Mouse (Mus musculus): ENCODE results near the gene Prrt3. TPM values are rescaled to one million over a fixed set of nuclear protein-coding genes. Genes with fewer than 3 reads are reported as not detected.

Gene Prrt3
- total and polyA plus RNA-seq, 2 experiments from 2014 or later = 18.4 to 39.3 TPM

GRCm38 (mm10) chr6:113530932-113531839 lies 29.5 kb upstream of the Prrt3 start, which contains the start of the genes Emc3 and Fancd2:
Gene Emc3 (minus strand): TSS chr6:113531652.
Gene Fancd2 (plus strand): TSS chr6:113531682.
- peak within 1 kb of the TSS; percentile 92 for H3K4me3 ChIP-seq (ENCODE audit: low read depth, low read length)
- peak; percentile 84 for ATAC-seq (ENCODE audit: low FRiP score)
- H3K36me3 ChIP-seq (ENCODE audit: insufficient read depth, low read length) = no peaks in the 10 kb centered on the region
- peak within 1 kb of the TSS; percentile 82 for H3K9ac ChIP-seq (replicated peaks; ENCODE audit: low read length, poor library complexity, severe bottlenecking)
- no peak for TF ChIP-seq CTCF (IDR thresholded peaks at IDR 0.05)
- H3K4me2 ChIP-seq (ENCODE audit: low read depth, low read length, poor library complexity, severe bottlenecking) = peak within 1 kb of the TSS; percentile 79
- peak; percentile 92 for DNase-seq (ENCODE audit: low spot score)
- peak within 1 kb of the TSS; percentile 77 for H3K27ac ChIP-seq (ENCODE audit: low read depth, low read length)
- 1% methylated on average over 47 of the region's 47 CpGs for WGBS
- H3K27me3 ChIP-seq (ENCODE audit: insufficient read depth, low read length) = no peaks in the 10 kb centered on the region
- H3K4me1 ChIP-seq (ENCODE audit: insufficient read depth, low read length) = peaks cover 7% of the 10 kb centered on the region; the same call in 1 of the 2 replicates
- H3K9me3 ChIP-seq (ENCODE audit: low read length) = no peaks in the 10 kb centered on the region

GRCm38 (mm10) chr6:113523420-113523819 lies 21.7 kb upstream of the Prrt3 start:
- no peak overlapping the region for H3K4me3 ChIP-seq (ENCODE audit: low read depth, low read length)
- H3K9ac ChIP-seq (replicated peaks; ENCODE audit: low read length, poor library complexity, severe bottlenecking) = no peak overlapping the region
- no peaks in the 10 kb centered on the region for H3K4me1 ChIP-seq (ENCODE audit: insufficient read depth, low read length)
- peaks cover 38% of the 10 kb centered on the region for H3K36me3 ChIP-seq (ENCODE audit: insufficient read depth, low read length)
- H3K4me2 ChIP-seq (ENCODE audit: low read depth, low read length, poor library complexity, severe bottlenecking) = no peak overlapping the region
- TF ChIP-seq CTCF (IDR thresholded peaks at IDR 0.05) = no peak
- ATAC-seq (ENCODE audit: low FRiP score) (no peak), DNase-seq (ENCODE audit: low spot score) (no peak)
- H3K9me3 ChIP-seq (ENCODE audit: low read length) = no peaks in the 10 kb centered on the region
- 92% methylated on average over 8 of the region's 8 CpGs for WGBS
- no peaks in the 10 kb centered on the region for H3K27me3 ChIP-seq (ENCODE audit: insufficient read depth, low read length)
- no peak overlapping the region for H3K27ac ChIP-seq (ENCODE audit: low read depth, low read length)

- Histone ChIP-seq H3K27ac (ENCODE audit: low read depth, low read length) (no peak overlapping the region), H3K4me1 (ENCODE audit: insufficient read depth, low read length) (no peaks in the 10 kb centered on the region), H3K27me3 (ENCODE audit: insufficient read depth, low read length) (no peaks in the 10 kb centered on the region), H3K36me3 (ENCODE audit: insufficient read depth, low read length) (peaks cover 49% of the 10 kb centered on the region), H3K9ac (replicated peaks; ENCODE audit: low read length, poor library complexity, severe bottlenecking) (no peak overlapping the region), H3K4me2 (ENCODE audit: low read depth, low read length, poor library complexity, severe bottlenecking) (no peak overlapping the region), H3K4me3 (ENCODE audit: low read depth, low read length) (no peak overlapping the region), H3K9me3 (ENCODE audit: low read length) (no peaks in the 10 kb centered on the region)
- no peak for DNase-seq (ENCODE audit: low spot score)
- 77% methylated on average over 1 of the region's 1 CpGs for WGBS
- no peak for ATAC-seq (ENCODE audit: low FRiP score)
- no peak for TF ChIP-seq CTCF (IDR thresholded peaks at IDR 0.05)
Observed at GRCm38 (mm10) chr6:113522310-113522709, 20.6 kb upstream of the Prrt3 start.

GRCm38 (mm10) chr6:113517434-113518080 lies 15.8 kb upstream of the Prrt3 start:
- DNase-seq (ENCODE audit: low spot score) (no peak), ATAC-seq (ENCODE audit: low FRiP score) (no peak)
- Histone ChIP-seq H3K4me2 (ENCODE audit: low read depth, low read length, poor library complexity, severe bottlenecking) (no peak overlapping the region), H3K36me3 (ENCODE audit: insufficient read depth, low read length) (peaks cover 81% of the 10 kb centered on the region), H3K9me3 (ENCODE audit: low read length) (no peaks in the 10 kb centered on the region), H3K4me3 (ENCODE audit: low read depth, low read length) (no peak overlapping the region), H3K27ac (ENCODE audit: low read depth, low read length) (no peak overlapping the region), H3K27me3 (ENCODE audit: insufficient read depth, low read length) (no peaks in the 10 kb centered on the region), H3K9ac (replicated peaks; ENCODE audit: low read length, poor library complexity, severe bottlenecking) (no peak overlapping the region), H3K4me1 (ENCODE audit: insufficient read depth, low read length) (no peaks in the 10 kb centered on the region)
- 91% methylated on average over 8 of the region's 8 CpGs for WGBS
- no peak for TF ChIP-seq CTCF (IDR thresholded peaks at IDR 0.05)

- no peak for DNase-seq (ENCODE audit: low spot score)
- no peaks in the 10 kb centered on the region for H3K4me1 ChIP-seq (ENCODE audit: insufficient read depth, low read length)
Observed at GRCm38 (mm10) chr6:113514600-113514999, 12.9 kb upstream of the Prrt3 start.

GRCm38 (mm10) chr6:113513944-113514343 lies 12.2 kb upstream of the Prrt3 start:
- Histone ChIP-seq H3K27ac (ENCODE audit: low read depth, low read length) (no peak overlapping the region), H3K4me1 (ENCODE audit: insufficient read depth, low read length) (no peaks in the 10 kb centered on the region), H3K9ac (replicated peaks; ENCODE audit: low read length, poor library complexity, severe bottlenecking) (no peak overlapping the region), H3K36me3 (ENCODE audit: insufficient read depth, low read length) (peaks cover 55% of the 10 kb centered on the region), H3K27me3 (ENCODE audit: insufficient read depth, low read length) (no peaks in the 10 kb centered on the region), H3K4me3 (ENCODE audit: low read depth, low read length) (no peak overlapping the region), H3K9me3 (ENCODE audit: low read length) (no peaks in the 10 kb centered on the region), H3K4me2 (ENCODE audit: low read depth, low read length, poor library complexity, severe bottlenecking) (no peak overlapping the region)
- DNase-seq (ENCODE audit: low spot score) = no peak
- TF ChIP-seq CTCF (IDR thresholded peaks at IDR 0.05) = no peak
- ATAC-seq (ENCODE audit: low FRiP score) = no peak
- WGBS = 94% methylated on average over 6 of the region's 6 CpGs

More at GRCm38 (mm10) chr6:113514600-113514999, 12.9 kb upstream of the Prrt3 start:
- WGBS = 99% methylated on average over 3 of the region's 3 CpGs
- Histone ChIP-seq H3K27ac (ENCODE audit: low read depth, low read length) (no peak overlapping the region), H3K36me3 (ENCODE audit: insufficient read depth, low read length) (peaks cover 62% of the 10 kb centered on the region), H3K9me3 (ENCODE audit: low read length) (no peaks in the 10 kb centered on the region), H3K4me3 (ENCODE audit: low read depth, low read length) (no peak overlapping the region), H3K4me2 (ENCODE audit: low read depth, low read length, poor library complexity, severe bottlenecking) (no peak overlapping the region), H3K27me3 (ENCODE audit: insufficient read depth, low read length) (no peaks in the 10 kb centered on the region), H3K9ac (replicated peaks; ENCODE audit: low read length, poor library complexity, severe bottlenecking) (no peak overlapping the region)
- no peak for TF ChIP-seq CTCF (IDR thresholded peaks at IDR 0.05)
- ATAC-seq (ENCODE audit: low FRiP score) = no peak
